Mouse (Mus musculus) kidney, postnatal 25 days (tissue): ENCODE data around the gene Tmem247.

Experiments used
- DNase-seq, 2 experiments: peaks; one replicate each; pipeline ENCODE4 v3.0.0; 2021; ENCODE audit warnings: mixed read lengths in 2 of 2

Tmem247 gene

GRCm38 (mm10) chr17:86915540-86915939 lies 1.6 kb upstream of the Tmem247 start:
- DNase-seq, result no peak

GRCm38 (mm10) chr17:86918786-86919185 lies 1.6 kb downstream of the Tmem247 start:
- peak; percentile 44 to 52 for DNase-seq

- no peak for DNase-seq
These were observed 2.6 kb downstream of the Tmem247 start for GRCm38 (mm10) chr17:86919729-86920128.

GRCm38 (mm10) chr17:86924679-86925078 lies 7.5 kb downstream of the Tmem247 start:
- no peak for DNase-seq

- DNase-seq, result no peak
These were observed 9.7 kb downstream of the Tmem247 start for GRCm38 (mm10) chr17:86926836-86927235.

- no peak for DNase-seq
These were observed 12.2 kb downstream of the Tmem247 start for GRCm38 (mm10) chr17:86929355-86929754.

- DNase-seq, result no peak
These were observed 12.8 kb downstream of the Tmem247 start for GRCm38 (mm10) chr17:86929981-86930380.

- DNase-seq, result no peak
These were observed 15.7 kb downstream of the Tmem247 start for GRCm38 (mm10) chr17:86932896-86933295.

GRCm38 (mm10) chr17:86937064-86937463 lies 19.9 kb downstream of the Tmem247 start:
- DNase-seq, result no peak

- DNase-seq, result peak; percentile 85 to 89
These were observed 20.5 kb downstream of the Tmem247 start for GRCm38 (mm10) chr17:86937497-86938155.

- DNase-seq, result no peak
These were observed 21.5 kb downstream of the Tmem247 start for GRCm38 (mm10) chr17:86938683-86939082.

GRCm38 (mm10) chr17:86942112-86942511 lies 25.0 kb downstream of the Tmem247 start:
- DNase-seq, result no peak

- DNase-seq, result no peak
These were observed 26.0 kb downstream of the Tmem247 start for GRCm38 (mm10) chr17:86943158-86943557.

GRCm38 (mm10) chr17:86946078-86946477 lies 28.9 kb downstream of the Tmem247 start:
- DNase-seq, result no peak

- DNase-seq, result peak; percentile 42 to 67
These were observed 31.0 kb downstream of the Tmem247 start, which contains the start of gene Atp6v1e2 for GRCm38 (mm10) chr17:86947840-86948796. Atp6v1e2 (minus strand) TSS chr17:86947897.

- no peak for DNase-seq
These were observed 31.7 kb downstream of the Tmem247 start for GRCm38 (mm10) chr17:86948801-86949200.

GRCm38 (mm10) chr17:86957239-86957638 lies 40.1 kb downstream of the Tmem247 start:
- no peak for DNase-seq

GRCm38 (mm10) chr17:86957968-86958367 lies 40.8 kb downstream of the Tmem247 start:
- DNase-seq, result no peak

- peak; percentile 41 to 71 for DNase-seq
These were observed 44.2 kb downstream of the Tmem247 start for GRCm38 (mm10) chr17:86961301-86961841.

GRCm38 (mm10) chr17:86962297-86962893 lies 45.2 kb downstream of the Tmem247 start:
- peak; percentile 90 to 91 for DNase-seq

GRCm38 (mm10) chr17:86962894-86963585 lies 45.9 kb downstream of the Tmem247 start, which contains the start of gene Rhoq:
Rhoq (plus strand) TSS chr17:86963082.
- peak; percentile 92 to 97 for DNase-seq

- peak in 1 of 2 experiments; percentile 55 for DNase-seq
These were observed 46.4 kb downstream of the Tmem247 start for GRCm38 (mm10) chr17:86963586-86963902.
